Mouse (Mus musculus): ENCODE results near the gene Gemin8. TPM values are rescaled to one million over a fixed set of nuclear protein-coding genes. Genes with fewer than 3 reads are reported as not detected.

Gemin8 gene
- total RNA-seq, 2 experiments from 2014 or later = 6.6 to 17.2 TPM

DNA sequence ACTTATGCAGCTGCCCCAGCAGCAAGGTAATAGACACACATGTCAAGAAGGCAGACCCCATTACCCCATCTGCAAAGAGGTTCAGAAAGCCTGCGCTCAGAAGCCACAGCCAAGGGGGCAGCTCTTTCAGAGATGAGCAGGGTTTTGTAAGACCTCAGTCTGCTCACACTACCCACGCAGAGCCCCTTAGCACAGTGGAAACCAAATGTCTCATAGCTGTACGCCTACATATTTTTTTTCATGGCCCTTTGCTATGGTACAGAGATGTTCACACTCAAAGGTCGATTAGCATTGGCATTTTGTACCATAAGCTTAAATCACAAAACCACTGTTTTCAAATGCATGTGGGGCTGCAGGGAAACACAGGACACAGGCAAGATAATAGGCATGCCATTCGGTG is 56.6 kb downstream of the Gemin8 start:
- ATAC-seq (replicated peaks; ENCODE audit: low FRiP score, poor library complexity, severe bottlenecking) = no peak

DNA sequence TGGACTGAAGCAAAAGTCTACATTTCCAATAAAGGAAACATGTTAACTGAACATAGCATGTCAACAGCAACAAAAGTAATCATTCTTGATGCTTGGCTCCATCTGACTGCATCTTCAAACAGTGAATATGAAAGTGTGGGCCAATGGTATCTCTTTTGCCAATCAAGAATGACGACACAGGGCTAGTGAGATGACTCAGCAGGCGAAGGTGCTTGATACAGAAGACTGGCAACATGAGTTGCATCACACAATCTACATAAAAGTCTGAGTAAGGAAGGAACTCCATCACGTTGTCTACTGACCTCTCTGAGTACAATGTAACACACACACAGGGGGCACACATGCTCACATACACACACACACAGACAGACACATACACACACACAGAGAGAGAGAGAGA is 59.5 kb downstream of the Gemin8 start:
- no peak for ATAC-seq (replicated peaks; ENCODE audit: low FRiP score, poor library complexity, severe bottlenecking)

DNA sequence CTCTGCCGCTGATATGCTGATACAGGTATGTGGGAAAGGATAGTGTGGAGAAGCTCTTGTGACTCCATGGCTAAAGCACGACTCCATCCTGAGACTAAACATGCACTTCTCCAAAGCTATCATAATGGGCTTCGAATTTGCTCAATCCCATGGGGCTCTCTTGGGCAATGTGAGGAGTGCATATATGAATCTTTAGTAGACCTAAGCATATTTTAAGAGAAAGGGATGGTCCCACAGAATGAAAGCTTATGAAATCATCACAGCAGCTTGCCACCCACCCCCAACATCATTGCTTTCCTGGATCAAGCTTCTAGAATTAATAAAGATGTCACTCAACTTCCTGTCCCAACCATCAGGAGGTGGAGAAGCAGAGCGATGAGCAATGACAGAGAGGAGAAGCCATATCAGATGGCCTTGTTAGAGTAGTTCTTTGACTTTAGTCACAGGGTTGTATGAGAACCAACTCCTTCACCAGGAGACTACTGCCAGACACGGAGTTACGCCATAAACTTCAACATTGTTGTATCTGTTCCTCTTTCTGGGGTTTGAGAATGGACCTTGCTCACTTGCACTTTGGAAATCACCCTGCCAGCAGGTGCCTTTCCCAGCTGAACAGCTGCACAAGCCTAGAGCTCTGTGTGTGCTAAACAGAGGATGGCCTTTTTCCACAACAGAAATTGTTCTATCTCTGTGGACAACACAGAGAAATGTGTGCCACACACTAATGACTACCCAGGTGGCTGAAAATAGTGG is 60.4 kb downstream of the Gemin8 start:
- ATAC-seq (replicated peaks; ENCODE audit: low FRiP score, poor library complexity, severe bottlenecking) = no peak

DNA sequence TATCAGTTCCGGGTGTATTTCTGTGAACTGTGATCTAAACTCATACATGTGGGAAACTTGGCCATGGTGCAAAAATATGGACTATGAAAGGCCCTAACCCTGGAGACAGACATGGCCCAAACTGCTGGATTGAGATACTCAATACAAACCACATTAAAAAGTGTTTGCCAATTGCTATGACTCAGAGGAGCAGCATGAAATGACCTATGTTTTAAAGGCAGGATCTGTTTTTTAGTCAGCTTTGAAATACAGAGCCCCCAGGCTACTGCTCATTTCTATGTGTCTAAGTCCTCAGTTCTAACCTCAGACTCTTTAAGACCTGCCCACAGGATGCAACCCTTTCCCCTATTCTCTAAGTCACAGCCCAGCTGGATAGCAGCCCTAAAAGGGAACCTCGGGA is 65.9 kb downstream of the Gemin8 start:
- ATAC-seq (replicated peaks; ENCODE audit: low FRiP score, poor library complexity, severe bottlenecking) = no peak

DNA sequence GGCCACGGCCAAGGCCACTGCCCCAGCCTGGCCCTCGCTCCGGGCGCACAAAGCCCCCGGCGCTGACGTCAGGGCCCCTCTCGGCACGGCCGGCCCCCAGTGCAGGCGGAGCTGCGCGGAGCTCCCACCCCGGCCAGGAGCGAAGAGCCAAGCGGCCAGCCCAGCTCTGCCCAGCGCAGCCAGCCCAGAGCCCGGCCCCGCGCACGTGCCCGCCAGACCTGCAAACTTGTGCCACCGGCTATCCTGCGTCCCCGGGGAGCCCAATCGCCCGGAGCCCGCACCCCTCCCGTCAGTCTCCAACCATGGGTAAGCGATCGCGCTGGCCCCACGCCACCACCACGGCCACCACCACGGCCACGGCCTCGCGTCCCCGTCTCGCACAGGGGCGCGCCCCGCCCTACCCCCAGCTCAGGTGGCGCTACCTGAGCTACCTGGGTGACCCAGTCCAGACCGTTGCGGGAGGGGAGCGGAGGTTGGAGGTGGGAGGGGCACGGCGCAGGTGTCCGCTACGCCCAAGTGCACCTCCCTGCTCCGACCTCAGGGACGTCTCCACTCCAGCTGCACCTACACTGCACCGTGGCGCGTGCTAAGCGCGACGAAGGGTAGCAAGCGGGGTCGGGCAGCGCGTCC is 68.7 kb downstream of the Gemin8 start, which contains the start of gene Gpm6b:
TSS of gene Gpm6b (plus strand) at position 81 of the 630 bp plus-strand sequence.
- no peak for ATAC-seq (replicated peaks; ENCODE audit: low FRiP score, poor library complexity, severe bottlenecking)

DNA sequence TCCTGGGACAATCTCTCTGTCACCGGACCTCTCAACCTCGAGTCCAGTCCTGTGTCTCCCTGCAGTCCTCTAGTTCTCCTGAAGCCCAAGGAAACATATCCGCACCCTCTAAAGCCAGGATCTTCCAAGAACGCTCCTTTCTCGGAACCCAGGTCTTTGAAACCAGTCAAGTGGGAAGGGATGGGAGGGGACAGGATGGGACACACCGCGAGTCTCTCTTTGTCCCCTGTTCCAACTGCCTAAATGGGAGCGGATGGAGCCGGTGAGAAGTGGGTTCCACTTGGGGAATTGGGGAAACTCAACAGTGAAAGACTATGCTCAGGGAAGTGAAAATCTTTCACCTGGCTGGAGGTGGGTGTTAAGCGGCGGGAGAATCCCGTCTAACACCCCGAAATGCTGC is 69.3 kb downstream of the Gemin8 start:
- ATAC-seq (replicated peaks; ENCODE audit: low FRiP score, poor library complexity, severe bottlenecking) = no peak

Other genes with a start within 250 kb of the Gemin8 start
- 0.84 TPM in 1 of 2 replicates, not detected in the other for gene Gpm6b, start 68.5 kb downstream of the Gemin8 start, total RNA-seq (2015; ENCODE audit: low replicate concordance)
- 0.26 TPM in 1 of 2 replicates, not detected in the other for gene Gpm6b, start 68.5 kb downstream of the Gemin8 start, total RNA-seq (2017; ENCODE audit: low replicate concordance)